Mouse (Mus musculus) liver, embryonic 14.5 days (tissue): ENCODE data around the gene Tmem14c. TPM values are rescaled to one million over a fixed set of nuclear protein-coding genes. Genes with fewer than 3 reads are reported as not detected.

Experiments
- ATAC-seq: fragments of 200-750 bp; cut with Nextera tagmentation; 2 replicates; pipeline ENCODE4 v1.8.0; 2017; ENCODE audit warnings: moderate number of reproducible peaks, mild to moderate bottlenecking, moderate library complexity; ENCODE audit not compliant: insufficient read depth
- DNase-seq, 3 experiments: peaks; one replicate each; pipeline ENCODE4 v3.0.0-alpha.2; 2012 to 2013; ENCODE audit warnings: low read depth in 3 of 3, low spot score in 3 of 3
- H3K27ac ChIP-seq: fragments of 300-500 bp; sonication (generic); 2 replicates; pipeline ENCODE4 v1.5.1; 2014; ENCODE audit warnings: moderate library complexity, mild to moderate bottlenecking, control low read depth, inconsistent platforms
- H3K27me3 ChIP-seq: fragments of 300-500 bp; sonication (generic); 2 replicates; pipeline ENCODE4 v1.6.1; 2014; ENCODE audit warnings: mild to moderate bottlenecking, low read length, moderate library complexity; ENCODE audit not compliant: control insufficient read depth, insufficient read depth
- H3K36me3 ChIP-seq: fragments of 300-500 bp; sonication (generic); replicated peaks from 2 replicates; pipeline ENCODE4 v1.6.1; 2014; ENCODE audit warnings: low read depth; ENCODE audit not compliant: control insufficient read depth, insufficient read depth
- H3K4me1 ChIP-seq, 2 experiments: fragments of 200-500 bp in 1 of 2; fragments of 300-500 bp in 1 of 2; sonication (generic) in 1 of 2; replicated peaks; 2 replicates each; pipeline ENCODE4 v1.6.1; 2012 to 2014; ENCODE audit warnings: antibody characterized with exemption in 1 of 2, inconsistent platforms in 1 of 2, low read length in 1 of 2; ENCODE audit not compliant: control insufficient read depth in 2 of 2, insufficient read depth in 2 of 2
- H3K4me2 ChIP-seq: fragments of 300-500 bp; sonication (generic); 2 replicates; pipeline ENCODE4 v1.6.1; 2014; ENCODE audit warnings: low read depth, mild to moderate bottlenecking, control low read depth, moderate library complexity
- H3K4me3 ChIP-seq, 2 experiments: fragments of 200-500 bp in 1 of 2; fragments of 300-500 bp in 1 of 2; sonication (generic) in 1 of 2; 2 replicates each; pipeline ENCODE4 v1.5.1; 2012 to 2014; ENCODE audit warnings: low read depth in 2 of 2, low read length in 2 of 2, mild to moderate bottlenecking in 2 of 2, control low read depth in 1 of 2, inconsistent platforms in 1 of 2, moderate library complexity in 1 of 2; ENCODE audit not compliant: insufficient read depth in 1 of 2
- H3K9ac ChIP-seq: fragments of 300-500 bp; sonication (generic); replicated peaks from 2 replicates; pipeline ENCODE4 v1.6.1; 2014; ENCODE audit warnings: mild to moderate bottlenecking, control low read depth, moderate library complexity
- H3K9me3 ChIP-seq: fragments of 300-500 bp; sonication (generic); 2 replicates; pipeline ENCODE4 v1.6.1; 2016; ENCODE audit warnings: low read length, mixed read lengths; ENCODE audit not compliant: control insufficient read depth
- CTCF ChIP-seq: IDR thresholded peaks from 2 replicates; pipeline ENCODE4 v1.5.1; 2016; ENCODE audit warnings: antibody characterized with exemption, low read depth, control low read depth
- EP300 ChIP-seq: IDR thresholded peaks from 2 replicates; pipeline ENCODE4 v1.6.1; 2016; ENCODE audit warnings: antibody characterized with exemption, low read depth
- WGBS: fragments of 180-500 bp; shearing (Covaris S2); extraction: QIAGEN DNeasy Blood & Tissue Kit; methylation state at CpG from one replicate; pipeline ENCODE4 v1.1.7; 2014; ENCODE audit not compliant: insufficient replicate concordance; 5-methylcytosine and 5-hydroxymethylcytosine counted together
- polyA plus RNA-seq, 2 experiments: library from polyadenylated mRNA; depleted of rRNA in 1 of 2; stranded (reverse) in 1 of 2; unstranded in 1 of 2; fragments of >200 nt; fragmentation: Nextera tagmentation in 1 of 2; extraction: Ambion mirVana in 1 of 2; gene quantifications; 2 replicates each; pipeline versions ENCODE4 v1.2.1 to v1.2.3; 2012 to 2014

The Tmem14c gene
- polyA plus RNA-seq, 2 experiments, result 364 to 866 TPM

GRCm38 (mm10) chr13:41020494-41020893, 4.4 kb downstream of the Tmem14c start:
- peak overlapping the region; percentile 70 to 99; a peak in 3 of 4 replicates for H3K4me3 ChIP-seq
- no peaks in the 10 kb centered on the region for H3K27me3 ChIP-seq
- peak overlapping the region; percentile 92 for H3K4me2 ChIP-seq
- H3K36me3 ChIP-seq, result peaks cover 58% of the 10 kb centered on the region
- peaks cover 22 to 56% of the 10 kb centered on the region in 2 experiments for H3K4me1 ChIP-seq
- peak overlapping the region; percentile 93 for H3K27ac ChIP-seq
- 4% methylated on average over 7 of the region's 7 CpGs for WGBS
- no peak for TF ChIP-seq CTCF
- TF ChIP-seq EP300, result peak; percentile 49; the same call in 1 of the 2 replicates
- DNase-seq (peak in 1 of 3 experiments; percentile 59), ATAC-seq (no peak)
- H3K9me3 ChIP-seq, result no peaks in the 10 kb centered on the region
- H3K9ac ChIP-seq, result peak overlapping the region; percentile 81

GRCm38 (mm10) chr13:41021607-41022006, 5.5 kb downstream of the Tmem14c start:
- H3K9me3 ChIP-seq, result no peaks in the 10 kb centered on the region
- DNase-seq, result no peak
- H3K36me3 ChIP-seq, result peaks cover 58% of the 10 kb centered on the region
- H3K4me1 ChIP-seq, result peaks cover 19 to 56% of the 10 kb centered on the region in 2 experiments
- TF ChIP-seq EP300 (no peak), CTCF (no peak)
- H3K4me3 ChIP-seq, result no peak overlapping the region
- WGBS, result 78% methylated on average over 6 of the region's 6 CpGs
- peak overlapping the region; percentile 92 for H3K4me2 ChIP-seq
- H3K9ac ChIP-seq, result no peak overlapping the region
- no peaks in the 10 kb centered on the region for H3K27me3 ChIP-seq
- ATAC-seq, result no peak
- H3K27ac ChIP-seq, result 0 out of 2 replicates have a peak overlapping the region, but pooled peaks have one; percentile 6

GRCm38 (mm10) chr13:41022099-41022498, 6.0 kb downstream of the Tmem14c start:
- H3K36me3 ChIP-seq, result peaks cover 58% of the 10 kb centered on the region
- no peak overlapping the region for H3K4me3 ChIP-seq
- ATAC-seq (no peak), DNase-seq (no peak)
- WGBS, result 84% methylated on average over 13 of the region's 13 CpGs
- H3K27ac ChIP-seq, result no peak overlapping the region
- no peak overlapping the region for H3K9ac ChIP-seq
- no peaks in the 10 kb centered on the region for H3K27me3 ChIP-seq
- peaks cover 19 to 53% of the 10 kb centered on the region in 2 experiments for H3K4me1 ChIP-seq
- no peak for TF ChIP-seq CTCF
- no peak for TF ChIP-seq EP300
- H3K9me3 ChIP-seq, result no peaks in the 10 kb centered on the region
- no peak overlapping the region for H3K4me2 ChIP-seq

- Histone ChIP-seq H3K36me3 (no peaks in the 10 kb centered on the region), H3K4me1 (peaks cover 19 to 25% of the 10 kb centered on the region in 2 experiments), H3K4me2 (peak overlapping the region; percentile 52), H3K9me3 (no peaks in the 10 kb centered on the region), H3K27me3 (no peaks in the 10 kb centered on the region), H3K27ac (peak overlapping the region; percentile 47), H3K9ac (peak overlapping the region; percentile 54), H3K4me3 (0 out of 4 replicates have a peak overlapping the region, but pooled peaks of 1 of the 2 experiments have one; percentile 8)
- peak; percentile 86 for ATAC-seq
- peak in 1 of 3 experiments; percentile 41 for DNase-seq
- no peak for TF ChIP-seq CTCF
- peak; percentile 54; the same call in 1 of the 2 replicates for TF ChIP-seq EP300
- 29% methylated on average over 5 of the region's 5 CpGs for WGBS
These were observed 14.0 kb downstream of the Tmem14c start for GRCm38 (mm10) chr13:41030098-41030497.

- DNase-seq, result no peak
These were observed 26.4 kb downstream of the Tmem14c start for GRCm38 (mm10) chr13:41042511-41042910.

More at GRCm38 (mm10) chr13:41042511-41042910, 26.4 kb downstream of the Tmem14c start:
- Histone ChIP-seq H3K9ac (no peak overlapping the region), H3K4me3 (no peak overlapping the region), H3K27ac (no peak overlapping the region), H3K27me3 (no peaks in the 10 kb centered on the region), H3K9me3 (no peaks in the 10 kb centered on the region), H3K36me3 (no peaks in the 10 kb centered on the region), H3K4me2 (no peak overlapping the region), H3K4me1 (no peaks in the 10 kb centered on the region)
- WGBS, result 65% methylated on average over 4 of the region's 4 CpGs
- no peak for ATAC-seq
- TF ChIP-seq CTCF (no peak), EP300 (no peak)
